Mouse (Mus musculus) ES-Bruce4 (cell line): ENCODE measurements around the gene Lamb3. TPM values are rescaled to one million over a fixed set of nuclear protein-coding genes. Genes with fewer than 3 reads are reported as not detected.

ENCODE experiments used
- H3K27ac ChIP-seq: 2 replicates; pipeline ENCODE4 v1.5.1; 2012; ENCODE audit warnings: low read length, inconsistent platforms; ENCODE audit not compliant: insufficient read depth
- H3K27me3 ChIP-seq: 2 replicates; pipeline ENCODE4 v1.6.1; 2012; ENCODE audit warnings: mild to moderate bottlenecking, low read length, inconsistent platforms; ENCODE audit not compliant: control insufficient read depth, poor library complexity, insufficient read depth, severe bottlenecking
- H3K36me3 ChIP-seq: 2 replicates; pipeline ENCODE4 v1.6.1; 2012; ENCODE audit warnings: inconsistent platforms, mild to moderate bottlenecking, low read length, moderate library complexity; ENCODE audit not compliant: control insufficient read depth, poor library complexity, insufficient read depth, severe bottlenecking
- H3K4me1 ChIP-seq: one replicate; pipeline ENCODE4 v1.8.1; 2011; ENCODE audit warnings: low read length; ENCODE audit not compliant: control insufficient read depth, insufficient read depth
- H3K4me3 ChIP-seq: 2 replicates; pipeline ENCODE4 v1.5.1; 2011; ENCODE audit warnings: low read depth, mild to moderate bottlenecking, low read length
- H3K9ac ChIP-seq: 2 replicates; pipeline ENCODE4 v1.6.1; 2012; ENCODE audit warnings: low read depth, mild to moderate bottlenecking, inconsistent platforms; ENCODE audit not compliant: poor library complexity, severe bottlenecking
- H3K9me3 ChIP-seq: replicated peaks from 2 replicates; pipeline ENCODE4 v1.6.1; 2012; ENCODE audit warnings: mild to moderate bottlenecking, low read length, inconsistent platforms; ENCODE audit not compliant: control insufficient read depth, poor library complexity, insufficient read depth, severe bottlenecking
- CTCF ChIP-seq: IDR thresholded peaks from one replicate; pipeline ENCODE4 v1.8.1; 2011; ENCODE audit warnings: low read depth, low read length
- EP300 ChIP-seq: IDR thresholded peaks from 2 replicates; pipeline ENCODE4 v1.6.1; 2011; ENCODE audit warnings: low read depth, low read length; ENCODE audit not compliant: insufficient read depth
- POLR2A ChIP-seq: IDR thresholded peaks from one replicate; pipeline ENCODE4 v1.8.1; 2011; ENCODE audit warnings: low read length; ENCODE audit not compliant: insufficient read depth
- polyA plus RNA-seq: library from polyadenylated mRNA; stranded (reverse); fragments of >200 nt; gene quantifications from 2 replicates; pipeline ENCODE4 v1.2.4, GENCODE M21; 2011; ENCODE audit warnings: low read depth; ENCODE audit not compliant: missing spikeins, insufficient read depth, insufficient read length

Gene Lamb3
- polyA plus RNA-seq, 1 experiment: 6.4 TPM

DNA sequence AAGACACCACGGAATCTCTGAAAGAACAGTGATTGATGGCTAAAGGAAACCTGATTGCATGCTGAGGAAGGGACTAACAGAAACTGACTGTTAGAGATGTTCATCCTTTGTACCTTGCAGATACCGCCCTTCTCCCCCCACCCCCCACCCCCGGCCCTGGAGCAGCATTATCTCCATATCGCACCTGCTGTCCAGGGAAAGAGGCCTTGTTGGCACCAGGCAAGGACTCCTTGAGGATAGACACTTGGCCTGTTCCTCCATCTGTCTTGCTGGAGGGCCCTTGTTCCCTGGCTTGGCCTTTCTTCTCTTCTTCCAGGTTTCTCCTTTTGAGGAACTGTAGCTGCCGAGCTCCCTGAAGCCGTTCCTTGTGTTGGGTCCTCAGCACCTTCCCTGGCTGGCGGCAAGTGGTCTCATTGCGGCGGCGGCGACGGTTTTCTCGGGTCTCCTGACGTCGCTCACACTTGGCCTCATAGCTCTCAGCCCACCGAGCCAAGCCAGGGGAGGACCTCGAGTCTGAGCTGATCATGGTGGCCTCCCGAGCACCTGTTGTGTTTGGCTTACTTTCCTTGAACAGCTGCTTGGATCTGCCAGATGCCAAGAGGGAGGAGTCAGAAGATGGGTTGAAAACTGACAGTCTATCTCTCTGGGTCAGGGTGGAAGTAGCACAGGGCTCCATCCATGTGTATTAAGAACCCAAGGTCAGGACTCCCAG is 9.8 kb upstream of the Lamb3 start:
- no peaks in the 10 kb centered on the region; the same call in 1 of the 2 replicates for H3K27me3 ChIP-seq
- TF ChIP-seq CTCF: no peak
- TF ChIP-seq POLR2A: no peak
- TF ChIP-seq EP300: no peak
- no peaks in the 10 kb centered on the region for H3K4me1 ChIP-seq
- H3K4me3 ChIP-seq: no peak overlapping the region
- H3K9ac ChIP-seq: no peak overlapping the region
- no peaks in the 10 kb centered on the region for H3K9me3 ChIP-seq
- no peak overlapping the region for H3K27ac ChIP-seq
- H3K36me3 ChIP-seq: no peaks in the 10 kb centered on the region

GRCm38 (mm10) chr1:193198312-193198711 is 9.2 kb upstream of the Lamb3 start:
- Histone ChIP-seq H3K27ac (no peak overlapping the region), H3K4me3 (no peak overlapping the region), H3K4me1 (no peaks in the 10 kb centered on the region), H3K9ac (no peak overlapping the region), H3K9me3 (no peaks in the 10 kb centered on the region), H3K36me3 (no peaks in the 10 kb centered on the region), H3K27me3 (no peaks in the 10 kb centered on the region; the same call in 1 of the 2 replicates)
- TF ChIP-seq POLR2A: no peak
- no peak for TF ChIP-seq CTCF
- no peak for TF ChIP-seq EP300

DNA sequence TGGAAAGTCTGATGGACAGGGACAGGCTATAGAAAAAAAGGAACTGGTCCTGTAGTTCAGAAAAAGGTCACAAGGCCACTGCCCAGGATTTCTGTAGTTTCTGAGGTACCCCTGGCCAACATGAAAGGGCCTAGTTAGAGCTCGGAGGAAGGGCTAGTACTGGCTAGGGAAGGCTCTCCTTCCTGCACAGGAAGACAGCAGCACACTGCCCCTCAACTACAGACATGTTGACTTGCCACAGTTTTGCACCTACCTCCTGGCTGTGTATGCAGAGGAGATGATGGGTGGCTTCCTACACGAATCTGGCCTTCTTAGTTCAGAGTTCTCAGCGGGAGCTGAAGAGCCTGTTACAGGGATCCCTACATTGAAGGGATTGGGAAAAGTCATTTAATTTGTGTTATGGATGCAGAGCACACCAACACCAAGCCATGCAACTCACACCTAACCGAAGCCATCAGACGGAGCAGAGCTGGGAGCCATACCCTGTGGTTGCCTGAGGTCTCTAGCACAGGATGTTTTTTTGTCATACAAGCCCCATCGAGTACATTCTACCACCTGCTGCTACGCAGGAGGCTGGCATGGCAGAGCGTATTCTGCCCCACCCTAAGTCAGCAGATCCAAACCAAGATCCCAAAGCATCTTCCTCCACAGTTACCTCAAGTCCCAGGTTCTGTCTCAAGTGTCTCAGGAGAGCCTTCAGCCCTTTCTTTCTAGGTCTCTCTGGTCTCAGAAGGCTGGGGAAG is 6.7 kb upstream of the Lamb3 start:
- H3K9me3 ChIP-seq: no peaks in the 10 kb centered on the region
- no peaks in the 10 kb centered on the region for H3K36me3 ChIP-seq
- H3K4me1 ChIP-seq: no peaks in the 10 kb centered on the region
- no peaks in the 10 kb centered on the region; the same call in 1 of the 2 replicates for H3K27me3 ChIP-seq
- H3K9ac ChIP-seq: no peak overlapping the region
- no peak overlapping the region for H3K27ac ChIP-seq
- TF ChIP-seq EP300 (no peak), POLR2A (no peak), CTCF (no peak)
- H3K4me3 ChIP-seq: no peak overlapping the region

DNA sequence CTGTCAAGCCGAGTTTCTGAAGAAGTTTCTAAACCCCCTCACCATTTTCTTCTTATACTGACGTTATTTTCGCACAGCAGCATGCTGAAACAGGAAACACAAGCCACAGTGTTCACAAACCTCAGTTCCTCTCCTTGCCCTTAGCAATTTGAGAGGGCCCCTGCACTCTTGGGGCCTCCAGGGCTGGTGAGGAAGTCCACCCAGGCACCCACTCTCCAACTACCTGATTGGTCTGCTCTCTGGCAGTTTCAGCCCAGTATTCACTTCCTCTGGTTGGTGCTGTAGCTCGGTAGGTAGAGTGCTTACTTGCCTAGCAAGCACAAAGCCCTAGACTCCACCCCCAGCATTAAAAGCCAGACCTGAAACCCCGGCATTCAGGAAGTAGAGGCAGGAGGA is 6.1 kb upstream of the Lamb3 start, which contains the start of gene Traf3ip3:
Traf3ip3 (minus strand) TSS at position 321 of the 396 bp plus-strand sequence.
- no peaks in the 10 kb centered on the region for H3K9me3 ChIP-seq
- no peak within 1 kb of the TSS for H3K9ac ChIP-seq
- H3K36me3 ChIP-seq: no peaks in the 10 kb centered on the region
- no peak for TF ChIP-seq EP300
- no peak for TF ChIP-seq CTCF
- TF ChIP-seq POLR2A: no peak
- H3K27me3 ChIP-seq: no peaks in the 10 kb centered on the region; the same call in 1 of the 2 replicates
- no peak within 1 kb of the TSS for H3K4me3 ChIP-seq
- H3K4me1 ChIP-seq: no peaks in the 10 kb centered on the region
- H3K27ac ChIP-seq: no peak within 1 kb of the TSS

- TF ChIP-seq POLR2A (no peak), CTCF (no peak), EP300 (no peak)
- no peaks in the 10 kb centered on the region for H3K4me1 ChIP-seq
- no peaks in the 10 kb centered on the region for H3K36me3 ChIP-seq
- H3K9me3 ChIP-seq: no peaks in the 10 kb centered on the region
- H3K27me3 ChIP-seq: no peaks in the 10 kb centered on the region
- H3K9ac ChIP-seq: no peak overlapping the region
- no peak overlapping the region for H3K4me3 ChIP-seq
- H3K27ac ChIP-seq: no peak overlapping the region
Observed at GRCm38 (mm10) chr1:193203821-193204220, 3.7 kb upstream of the Lamb3 start.

DNA sequence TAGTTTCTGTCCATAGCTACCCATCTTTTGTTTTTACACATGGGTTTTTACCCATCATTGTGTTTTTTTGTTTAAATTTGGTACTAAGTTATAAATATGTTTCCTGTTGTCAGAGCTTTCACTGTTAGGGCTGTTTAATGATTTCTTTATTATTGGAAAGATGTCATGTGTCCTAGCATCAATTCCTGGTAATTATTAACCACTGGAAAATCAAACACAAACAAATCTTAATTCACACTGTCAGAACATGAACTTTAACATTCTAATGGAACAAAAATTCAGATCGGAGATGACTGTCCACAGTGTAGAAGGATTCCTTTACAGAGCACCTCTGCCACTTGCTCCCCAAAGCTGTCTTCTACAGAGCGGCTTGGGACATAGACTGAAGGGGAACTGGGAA is 2.1 kb upstream of the Lamb3 start:
- no peaks in the 10 kb centered on the region for H3K36me3 ChIP-seq
- no peak overlapping the region for H3K4me3 ChIP-seq
- H3K27ac ChIP-seq: no peak overlapping the region
- no peaks in the 10 kb centered on the region for H3K27me3 ChIP-seq
- no peak for TF ChIP-seq EP300
- TF ChIP-seq CTCF: no peak
- TF ChIP-seq POLR2A: no peak
- no peaks in the 10 kb centered on the region for H3K4me1 ChIP-seq
- H3K9ac ChIP-seq: no peak overlapping the region
- H3K9me3 ChIP-seq: no peaks in the 10 kb centered on the region
